21 mouse cellular contexts compared by ENCODE assay signal in the genomic region with DNA sequence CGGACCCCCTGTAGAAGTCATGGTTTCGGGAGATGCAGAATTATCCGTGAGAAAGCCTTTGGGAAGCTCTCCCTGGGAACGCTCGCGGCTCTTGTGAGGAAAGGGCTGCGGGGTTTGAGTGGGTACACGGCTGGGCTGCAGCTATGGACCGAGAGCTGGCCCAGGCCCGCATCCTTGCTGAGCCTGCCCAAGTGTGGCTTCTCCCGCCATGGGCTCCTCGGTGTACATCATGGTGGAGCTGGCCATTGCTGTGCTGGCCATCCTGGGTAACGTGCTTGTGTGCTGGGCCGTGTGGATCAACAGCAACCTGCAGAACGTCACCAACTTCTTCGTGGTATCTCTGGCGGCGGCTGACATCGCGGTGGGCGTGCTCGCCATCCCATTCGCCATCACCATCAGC. TPM values are rescaled to one million over a fixed set of nuclear protein-coding genes. Genes with fewer than 3 reads are reported as not detected.
DNase-seq lines count a peak whose midpoint lies in the region; ATAC-seq and TF ChIP-seq lines count a peak whose summit lies in the region.
"Had no signal": no experiment of that assay in that cellular context is flagged by ENCODE, and none has a peak within 500 bp of the region (broad histone marks: within the 10 kb centered on the region; RNA-seq: fewer than 3 reads in every experiment).

No protein-coding gene starts in this region.

- no peak overlapping the region for H3K27ac ChIP-seq in cortical plate, adult 2 months (ENCODE audit: insufficient read depth, low read length)
- H3K27ac ChIP-seq: embryonic facial prominence, embryonic 13.5 days; embryonic facial prominence, embryonic 15.5 days; forebrain, embryonic 10.5 days; forebrain, embryonic 12.5 days had no signal

- intact Hi-C loops in heart, postnatal 36 days (cut with DNase I): no loop called here

- peak overlapping the region; percentile 86 for H3K4me3 ChIP-seq in megakaryocyte, embryonic 14.5 days (replicated peaks)
- H3K4me3 ChIP-seq in E14TG2a.4 (replicated peaks; ENCODE audit: low read length): peak overlapping the region; percentile 58
- H3K4me3 ChIP-seq in cortical plate, adult 2 months (ENCODE audit: insufficient read depth, low read length): peak overlapping the region; percentile 11; the same call in 1 of the 2 replicates
- H3K4me3 ChIP-seq: embryonic facial prominence, embryonic 13.5 days; embryonic facial prominence, embryonic 15.5 days; erythroblast, embryonic 14.5 days; forebrain, embryonic 10.5 days; forebrain, embryonic 12.5 days had no signal

- H3K27me3 ChIP-seq in megakaryocyte, embryonic 14.5 days (replicated peaks): no peaks in the 10 kb centered on the region
- peaks cover 84% of the 10 kb centered on the region for H3K27me3 ChIP-seq in E14TG2a.4 (ENCODE audit: insufficient read depth, low read length)
- H3K27me3 ChIP-seq: embryonic facial prominence, embryonic 13.5 days; embryonic facial prominence, embryonic 15.5 days; forebrain, embryonic 12.5 days had no signal

- no peak for ATAC-seq in megakaryocyte, adult 5-6 weeks (ENCODE audit: poor library complexity, severe bottlenecking)
- no peak for ATAC-seq in CD4-positive, CD25-positive, alpha-beta regulatory T cell, adult 4 months
- ATAC-seq: forebrain, embryonic 14.5 days; forebrain, embryonic 16.5 days had no signal

- TF ChIP-seq CTCF in E14TG2a.4 (conservative IDR thresholded peaks at IDR 0.05; ENCODE audit: low read length): no peak
- no peak for TF ChIP-seq CTCF in cortical plate, adult 2 months (IDR thresholded peaks at IDR 0.05; ENCODE audit: extremely low read depth, insufficient read depth, low read length)

- peaks cover 100% of the 10 kb centered on the region for H3K4me1 ChIP-seq in megakaryocyte, embryonic 14.5 days
- H3K4me1 ChIP-seq in E14TG2a.4 (replicated peaks; ENCODE audit: low read depth, low read length): peaks cover 20% of the 10 kb centered on the region
- no peaks in the 10 kb centered on the region for H3K4me1 ChIP-seq in cortical plate, adult 2 months (ENCODE audit: control insufficient read depth, insufficient read depth, low read length)
- H3K4me1 ChIP-seq: embryonic facial prominence, embryonic 13.5 days; embryonic facial prominence, embryonic 15.5 days had no signal

- DNase-seq in heart, postnatal 36 days: no peak
- DNase-seq: adrenal gland, adult 8-10 months; cerebellum, adult 11-12 months; cerebellum, adult 2 months; cerebellum, adult 9-10 months; cerebellum, postnatal 10 days; cerebellum, postnatal 25 days; embryo, embryonic 11 days had no signal

- H3K36me3 ChIP-seq in megakaryocyte, embryonic 14.5 days (replicated peaks; ENCODE audit: low read length): peaks cover 97% of the 10 kb centered on the region
- no peaks in the 10 kb centered on the region for H3K36me3 ChIP-seq in E14TG2a.4 (ENCODE audit: insufficient read depth, low read length)
- H3K36me3 ChIP-seq: embryonic facial prominence, embryonic 13.5 days; embryonic facial prominence, embryonic 15.5 days; forebrain, embryonic 10.5 days; forebrain, embryonic 12.5 days; G1E had no signal

- TF ChIP-seq POLR2A in cortical plate, adult 2 months (IDR thresholded peaks at IDR 0.05; ENCODE audit: extremely low read depth, insufficient read depth, low read length): no peak

- no peaks in the 10 kb centered on the region for H3K9me3 ChIP-seq in megakaryocyte, embryonic 14.5 days
- no peaks in the 10 kb centered on the region for H3K9me3 ChIP-seq in E14TG2a.4 (ENCODE audit: low read length)
- H3K9me3 ChIP-seq: embryonic facial prominence, embryonic 13.5 days; embryonic facial prominence, embryonic 15.5 days; forebrain, embryonic 10.5 days; forebrain, embryonic 12.5 days; G1E had no signal

RNA-seq across cellular contexts. Expression of a gene that starts 9.1 kb away (rescaled TPM):
- polyA plus RNA-seq in megakaryocyte, embryonic 14.5 days (2012; ENCODE audit: insufficient read depth, low replicate concordance): 10.7 and 16.9 TPM in 2 replicates
- total RNA-seq in megakaryocyte, adult 5-6 weeks (2015): 3.3 TPM in 2 replicates
- total RNA-seq in megakaryocyte, adult 5-6 weeks (2017): 2.6 and 3.0 TPM in 2 replicates
- 2.8 and 37.2 TPM in 2 replicates for polyA plus RNA-seq in cortical plate, adult 2 months (2012; rRNA removed)
- 10 to 100 TPM in 1 of 2 experiments, 1 to 10 TPM in 1; 9.2 to 16.7 TPM for total RNA-seq in heart, postnatal 36 days (2021)
- polyA plus RNA-seq in CD4-positive, CD25-positive, alpha-beta regulatory T cell, adult 4 months (2017; shearing (Covaris generic)): 10 to 100 TPM; 16.1 to 36.3 TPM
- polyA plus RNA-seq: erythroblast, embryonic 14.5 days had no signal

Comparison
In these comparisons a context has a peak if more than half of its experiments do, and no peak if none do; other contexts are left out.
1. H3K4me3 ChIP-seq: peak in every context shown above with its lines; median percentile 86 in megakaryocyte, embryonic 14.5 days; 58 in E14TG2a.4; 11 in cortical plate, adult 2 months.